Mouse (Mus musculus) bone marrow macrophage, adult 2 months (primary cell): ENCODE data around the gene Olfr732.

Source experiments
- CTCF ChIP-seq: IDR thresholded peaks from 2 replicates; pipeline ENCODE4 v1.5.1; 2012; ENCODE audit warnings: low read depth, mild to moderate bottlenecking, low read length, moderate library complexity
- POLR2A ChIP-seq: IDR thresholded peaks from 2 replicates; pipeline ENCODE4 v1.6.1; 2012; ENCODE audit warnings: mild to moderate bottlenecking, low read depth, low read length, borderline replicate concordance

- no peak for TF ChIP-seq CTCF
- no peak for TF ChIP-seq POLR2A
These were observed 17.4 kb upstream of the Olfr732 start, which contains the start of gene Olfr733 for GRCm38 (mm10) chr14:50301422-50301821.
